Mouse (Mus musculus): ENCODE results near the gene 1500009L16Rik.

1500009L16Rik gene

DNA sequence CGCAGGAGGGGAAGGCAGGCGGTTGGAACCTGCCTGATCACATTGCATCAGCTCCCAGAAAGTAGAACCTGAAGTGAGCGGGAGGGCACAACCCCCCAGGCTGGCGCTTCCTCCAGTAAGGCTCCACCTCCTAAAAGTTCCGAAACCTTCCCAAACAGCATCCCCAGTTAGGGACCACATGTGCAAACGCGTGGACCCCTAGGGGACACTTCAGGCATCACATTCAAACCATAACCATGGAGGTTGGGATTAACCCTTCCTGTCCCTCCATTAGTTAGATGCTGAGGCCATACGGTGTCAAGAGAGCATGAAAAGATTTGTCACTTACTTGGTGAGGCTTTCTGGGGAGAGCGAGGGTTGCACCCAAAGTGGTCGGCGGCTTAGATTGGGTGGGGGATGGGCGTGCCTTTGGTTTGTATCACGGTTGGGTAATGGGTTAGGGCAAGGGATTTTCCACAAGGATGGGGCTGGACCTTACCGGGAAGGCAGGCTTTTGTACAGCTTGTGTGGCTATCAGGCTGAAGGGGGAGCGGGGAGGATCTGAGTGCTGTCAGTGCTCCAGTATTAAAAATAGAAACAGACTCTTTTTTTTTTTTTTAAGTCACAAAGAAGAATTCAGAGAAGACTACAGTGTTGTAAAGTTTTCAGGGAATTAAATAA is 16.5 kb downstream of the 1500009L16Rik start:
- ChIA-PET CTCF (interaction anchor here in 3 of 4 experiments (0.8 to 2.3 kb wide), 5 partner anchors 10 to 11 kb away, joined by 3 to 10 read pairs (median 4); no protein-coding TSS in a partner anchor), POLR2A (interaction anchor here in 2 of 4 experiments (1.0 to 1.6 kb wide), 5 partner anchors 9 to 102 kb away, joined by 3 to 5 read pairs (median 4); partner anchors contain the start of gene 1500009L16Rik (in 1 of the 2))

DNA sequence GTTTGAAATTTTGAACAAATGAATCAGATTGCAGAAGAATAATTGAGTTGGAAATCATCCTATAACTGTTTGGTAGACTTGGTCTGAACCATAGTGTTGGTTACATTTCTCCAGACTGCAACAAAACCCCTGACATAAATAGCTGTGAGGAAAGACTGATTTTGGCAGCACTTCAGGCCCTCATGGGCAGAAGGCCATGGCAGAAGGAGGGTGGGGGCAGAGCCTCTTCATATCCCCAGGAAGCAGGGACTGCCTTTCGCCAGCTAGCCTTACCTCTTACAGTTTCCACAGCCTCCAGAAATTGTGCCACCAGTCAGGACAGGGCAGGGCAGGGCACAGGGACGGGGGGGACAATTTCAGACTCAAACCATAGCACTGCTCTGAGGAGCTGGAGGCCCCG is 22.0 kb downstream of the 1500009L16Rik start:
- CTCF ChIA-PET = no interaction called here
- POLR2A ChIA-PET = interaction anchor here in 1 of 4 experiments (1.1 to 1.5 kb wide), 2 partner anchors 13 to 16 kb away, joined by 3 to 4 read pairs; no protein-coding TSS in a partner anchor

DNA sequence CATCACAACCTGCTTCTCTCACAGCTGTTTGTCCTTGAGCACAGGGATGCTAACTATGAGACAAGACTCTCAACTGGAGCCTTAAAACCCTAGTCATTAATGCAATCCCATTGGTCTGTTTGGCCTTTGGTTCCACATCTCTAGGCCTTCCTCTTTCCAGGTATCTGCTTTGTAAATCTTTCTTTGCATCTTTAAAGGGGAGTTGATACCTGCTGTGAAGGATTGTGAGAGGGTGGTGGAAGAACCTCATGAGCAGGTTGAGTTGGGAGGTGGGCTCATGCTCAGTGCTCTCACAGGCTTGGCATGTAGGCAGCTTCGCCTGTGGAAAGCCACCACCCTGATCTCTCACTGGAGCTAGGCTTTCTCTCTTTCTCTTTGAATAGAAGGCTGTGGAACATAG is 30.4 kb downstream of the 1500009L16Rik start:
- CTCF ChIA-PET = interaction anchor here in 1 of 4 experiments (0.5 kb wide), 1 partner anchor 33 kb away, joined by 4 read pairs; no protein-coding TSS in a partner anchor
- POLR2A ChIA-PET = interaction anchor here in 1 of 4 experiments (1.0 kb wide), 1 partner anchor 15 kb away, joined by 3 read pairs; no protein-coding TSS in a partner anchor

DNA sequence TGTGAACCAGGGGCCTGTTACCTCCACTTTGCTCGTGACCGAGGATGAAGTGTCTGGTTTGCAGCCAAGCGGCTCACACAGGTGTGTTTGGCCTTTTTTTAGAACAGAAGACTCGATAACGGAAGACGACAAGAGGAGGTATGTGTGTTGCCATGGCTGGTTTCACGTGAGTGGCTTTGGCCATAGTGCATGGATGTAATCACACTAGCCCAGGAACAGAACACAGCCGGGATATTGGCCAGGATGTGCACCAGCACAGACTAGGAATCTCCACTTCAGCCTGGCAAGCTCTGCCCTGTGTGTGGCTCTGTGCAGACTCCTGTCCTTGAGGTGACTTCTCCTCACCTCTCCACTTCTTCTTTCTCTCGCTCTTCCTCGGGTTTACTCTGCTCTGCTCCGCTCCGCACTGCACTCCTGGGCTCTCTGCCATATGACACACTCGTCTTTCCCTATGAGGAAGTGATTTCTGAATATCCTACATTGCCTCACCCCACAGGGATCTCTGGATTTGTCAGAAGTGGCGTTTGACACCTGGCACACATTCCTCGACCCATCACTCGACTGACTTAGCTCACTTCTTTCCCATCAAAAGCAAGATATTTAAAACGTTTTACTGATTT is 34.8 kb downstream of the 1500009L16Rik start:
- CTCF ChIA-PET = no interaction called here
- POLR2A ChIA-PET = interaction anchor here in 2 of 4 experiments (1.0 to 1.1 kb wide), 2 partner anchors 9 to 13 kb away, joined by 3 read pairs; no protein-coding TSS in a partner anchor

DNA sequence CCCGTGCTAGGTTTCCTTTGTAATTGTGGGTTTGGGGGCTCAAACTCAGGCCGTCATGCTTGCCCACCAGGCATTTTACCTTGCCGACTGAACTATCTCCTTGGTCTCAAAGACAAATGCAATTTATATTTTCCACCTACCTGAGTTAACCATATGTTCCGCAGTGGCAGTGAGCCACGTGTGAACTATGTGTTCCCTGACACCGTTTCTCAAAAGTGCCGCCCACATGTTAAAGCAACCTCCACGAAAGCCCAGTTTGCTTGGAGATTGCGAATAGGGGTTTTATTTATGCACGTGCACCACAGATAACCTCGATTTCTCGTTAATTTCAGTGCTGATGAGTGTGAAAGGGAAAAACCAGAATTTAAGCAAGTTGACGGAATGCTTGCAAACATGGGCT is 36.1 kb downstream of the 1500009L16Rik start:
- ChIA-PET CTCF (no interaction called here), POLR2A (interaction anchor here in 1 of 4 experiments (1.2 kb wide), 1 partner anchor 18 kb away, joined by 3 read pairs; no protein-coding TSS in a partner anchor)

DNA sequence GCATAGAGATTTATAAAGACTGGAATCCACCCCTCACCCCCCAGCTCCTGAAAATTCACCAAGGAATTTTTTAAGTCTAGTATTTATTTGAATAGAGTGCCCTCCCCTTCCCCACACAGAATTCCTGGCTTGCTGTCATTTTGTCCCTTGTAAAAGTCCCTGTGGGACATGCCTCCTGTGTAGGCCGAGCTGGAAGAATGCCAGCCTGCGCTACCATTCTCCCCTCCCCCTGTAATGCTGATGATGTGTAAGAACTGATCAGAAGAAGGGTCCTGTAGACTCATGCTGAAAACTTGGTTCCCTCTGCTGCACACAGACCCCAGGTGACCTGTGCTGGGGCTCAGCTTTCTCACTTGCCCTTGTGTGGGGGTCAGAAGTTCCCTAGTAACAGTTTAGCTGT is 37.9 kb downstream of the 1500009L16Rik start:
- POLR2A ChIA-PET = interaction anchor here in 2 of 4 experiments (0.8 to 1.1 kb wide), 2 partner anchors 10 to 22 kb away, joined by 3 to 5 read pairs; no protein-coding TSS in a partner anchor

DNA sequence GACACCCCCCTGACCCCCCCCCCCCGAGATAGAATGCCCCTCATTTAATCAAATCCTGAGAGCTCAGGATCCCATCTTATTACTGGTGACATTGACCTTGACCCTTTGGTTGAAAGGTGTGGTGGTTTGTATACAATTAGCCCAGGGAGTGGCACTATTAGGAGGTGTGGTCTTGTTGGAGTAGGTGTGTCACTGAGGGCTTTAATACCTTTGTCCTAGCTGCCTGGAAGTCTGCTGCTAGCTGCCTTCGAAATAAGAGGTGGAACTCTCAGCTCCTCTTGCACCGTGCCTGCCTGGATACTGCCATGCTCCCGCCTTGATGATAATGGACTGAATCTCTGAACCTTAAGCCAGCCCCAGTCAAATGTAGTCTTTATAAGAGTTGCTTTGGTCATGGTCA is 41.2 kb downstream of the 1500009L16Rik start:
- ChIA-PET POLR2A (interaction anchor here (0.6 to 2.4 kb wide), 10 partner anchors 9 to 944 kb away, joined by 3 to 7 read pairs (median 4); partner anchors contain the start of gene Aldh1l2 (in 1 of the 4)), CTCF (interaction anchor here in 3 of 4 experiments (0.6 to 1.8 kb wide), 5 partner anchors 13 to 724 kb away, joined by 3 to 5 read pairs (median 3); no protein-coding TSS in a partner anchor)

More for the DNA sequence above, 37.9 kb downstream of the 1500009L16Rik start:
- CTCF ChIA-PET = interaction anchor here in 2 of 4 experiments (0.8 to 1.5 kb wide), 2 partner anchors 31 to 260 kb away, joined by 3 read pairs; no protein-coding TSS in a partner anchor

DNA sequence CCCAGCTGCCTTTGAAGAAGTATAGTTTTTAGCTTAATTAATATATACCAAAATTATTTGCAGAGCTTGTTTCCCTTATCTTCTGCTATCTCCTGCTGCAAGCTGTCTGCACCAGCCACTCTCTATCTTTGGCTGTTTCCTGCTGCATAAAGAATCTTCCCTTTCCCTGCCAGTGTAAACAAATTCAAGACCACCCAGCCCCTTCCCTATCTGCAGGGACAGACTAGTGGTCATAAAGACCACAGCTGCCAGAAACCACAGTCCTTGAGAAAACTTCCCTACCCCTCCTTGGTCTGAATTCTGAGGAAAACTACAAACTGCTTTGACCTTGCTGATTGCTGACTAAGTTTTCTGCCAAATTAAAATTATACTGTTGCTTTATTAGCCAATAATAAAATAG is 44.2 kb downstream of the 1500009L16Rik start:
- POLR2A ChIA-PET = interaction anchor here in 1 of 4 experiments (0.6 to 1.9 kb wide), 2 partner anchors 9 to 533 kb away, joined by 3 to 4 read pairs; no protein-coding TSS in a partner anchor

DNA sequence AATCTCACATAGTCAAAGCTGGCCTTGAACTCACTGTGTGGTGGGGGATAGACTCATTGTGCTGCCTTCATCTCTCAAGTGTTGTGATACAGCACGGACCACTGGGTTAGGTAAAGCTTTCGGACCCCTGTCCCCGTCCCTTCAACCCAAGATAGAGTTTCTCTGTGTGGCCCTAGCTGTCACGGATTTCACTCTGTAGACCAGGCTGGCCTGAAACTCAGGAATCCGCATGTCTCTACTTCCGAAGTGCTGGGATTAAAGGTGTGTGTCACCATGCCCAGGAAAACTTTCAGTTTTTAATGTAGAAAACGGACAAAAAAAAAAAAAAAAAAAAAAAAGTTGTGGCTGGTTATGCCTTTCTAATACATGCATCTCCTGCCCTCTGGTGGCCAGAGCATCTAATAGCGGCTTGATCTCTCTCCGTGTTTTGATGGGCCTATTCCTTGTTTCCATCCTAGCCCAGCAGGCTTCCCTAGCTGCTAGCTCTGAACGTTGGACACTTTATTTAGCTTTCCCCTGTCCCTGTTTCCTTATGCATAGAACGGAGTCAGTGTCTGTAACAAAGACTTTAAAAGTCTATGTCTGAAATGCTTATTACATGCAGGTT is 53.7 kb downstream of the 1500009L16Rik start:
- ChIA-PET CTCF (interaction anchor here (0.6 to 2.1 kb wide), 43 partner anchors 9 to 1351 kb away, joined by 3 to 22 read pairs (median 4); partner anchors contain the start of genes 1500009L16Rik (in 2 of the 4) and Mterf2 (in 1 of the 4)), POLR2A (interaction anchor here (0.6 to 1.5 kb wide), 15 partner anchors 10 to 1362 kb away, joined by 3 to 8 read pairs (median 3); no protein-coding TSS in a partner anchor)

More for the DNA sequence above, 44.2 kb downstream of the 1500009L16Rik start:
- CTCF ChIA-PET = interaction anchor here in 2 of 4 experiments (0.6 to 1.9 kb wide), 2 partner anchors 10 to 228 kb away, joined by 3 to 6 read pairs; no protein-coding TSS in a partner anchor

DNA sequence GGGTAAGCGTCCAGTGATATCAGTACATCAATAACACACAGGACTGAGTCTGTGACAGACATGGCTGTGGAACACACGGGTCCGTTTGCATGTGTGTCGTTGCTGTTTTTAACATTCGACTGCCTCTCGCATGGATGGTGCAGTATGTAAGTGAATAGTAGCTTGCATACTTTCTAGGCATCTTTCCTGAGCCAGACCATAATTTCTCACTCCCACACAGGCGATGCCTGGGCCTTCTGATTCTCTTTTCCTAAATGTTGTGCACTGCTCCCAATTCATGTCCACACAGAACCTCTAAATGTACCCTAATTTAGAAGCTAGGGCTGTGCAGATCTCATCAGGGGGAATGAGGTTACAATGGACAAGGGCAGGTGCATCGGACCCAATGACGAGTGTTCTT is 54.6 kb downstream of the 1500009L16Rik start:
- ChIA-PET CTCF (interaction anchor here in 2 of 4 experiments (1.0 to 2.1 kb wide), 3 partner anchors 41 to 54 kb away, joined by 3 to 12 read pairs (median 3); partner anchors contain the start of gene 1500009L16Rik (in 1 of the 2)), POLR2A (no interaction called here)

DNA sequence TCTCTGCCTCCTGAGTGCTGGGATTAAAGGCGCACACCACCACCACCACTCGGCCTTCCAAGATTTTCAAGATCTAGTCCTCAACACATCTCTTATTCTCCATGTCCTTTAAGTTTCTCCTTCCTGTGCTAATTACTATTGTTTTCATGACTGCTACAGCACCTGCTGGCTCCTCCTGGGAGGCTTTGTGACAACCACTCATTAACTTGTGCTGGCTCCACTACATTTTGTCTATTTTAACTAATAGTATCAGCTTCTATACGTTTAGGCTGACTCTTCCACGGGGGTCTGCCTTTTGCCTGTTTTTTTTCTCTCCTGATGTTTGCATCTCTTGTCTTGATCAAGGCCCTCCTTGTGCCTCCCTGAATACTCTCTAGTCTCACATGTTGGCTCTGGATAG is 59.2 kb downstream of the 1500009L16Rik start:
- ChIA-PET POLR2A (no interaction called here), CTCF (interaction anchor here in 1 of 4 experiments (1.6 kb wide), 1 partner anchor 53 kb away, joined by 4 read pairs; no protein-coding TSS in a partner anchor)

DNA sequence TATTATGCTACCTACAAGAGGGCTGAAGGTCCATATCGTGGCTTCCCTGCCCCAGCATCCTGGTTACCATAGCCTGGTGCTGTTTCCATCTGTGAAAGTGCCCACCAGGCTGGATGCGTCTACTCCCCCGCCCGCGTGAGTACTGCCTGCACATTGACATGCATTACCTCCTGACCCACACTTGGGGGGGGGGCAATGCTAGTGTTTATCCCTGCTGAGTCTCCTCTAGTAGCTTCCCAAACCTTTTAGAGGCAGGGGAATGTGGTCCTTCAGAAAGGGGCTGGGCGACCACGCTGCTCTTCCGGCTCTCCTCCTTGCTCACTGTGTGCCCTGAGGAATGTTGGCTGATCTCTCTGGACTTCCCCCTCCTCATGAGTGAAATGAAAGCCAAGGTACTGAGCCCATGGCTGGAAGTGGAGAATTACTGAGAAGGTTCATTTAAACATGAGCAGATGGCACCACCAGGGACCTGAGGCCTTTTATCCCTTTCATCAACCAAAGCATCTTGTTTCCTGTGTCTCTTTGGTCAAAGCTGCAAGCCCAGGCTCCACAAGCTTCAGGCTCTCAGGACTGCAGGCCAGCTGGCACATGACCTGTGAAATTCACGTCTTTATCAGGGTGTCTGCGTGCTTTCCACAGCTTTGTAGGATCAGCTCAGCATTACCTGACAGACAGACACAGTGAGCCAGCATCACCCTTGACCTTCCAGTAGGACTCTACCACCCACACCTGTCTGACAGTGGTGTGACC is 59.9 kb downstream of the 1500009L16Rik start:
- ChIA-PET CTCF (interaction anchor here in 2 of 4 experiments (0.5 to 1.6 kb wide), 3 partner anchors 53 to 706 kb away, joined by 3 to 5 read pairs (median 4); no protein-coding TSS in a partner anchor), POLR2A (no interaction called here)

DNA sequence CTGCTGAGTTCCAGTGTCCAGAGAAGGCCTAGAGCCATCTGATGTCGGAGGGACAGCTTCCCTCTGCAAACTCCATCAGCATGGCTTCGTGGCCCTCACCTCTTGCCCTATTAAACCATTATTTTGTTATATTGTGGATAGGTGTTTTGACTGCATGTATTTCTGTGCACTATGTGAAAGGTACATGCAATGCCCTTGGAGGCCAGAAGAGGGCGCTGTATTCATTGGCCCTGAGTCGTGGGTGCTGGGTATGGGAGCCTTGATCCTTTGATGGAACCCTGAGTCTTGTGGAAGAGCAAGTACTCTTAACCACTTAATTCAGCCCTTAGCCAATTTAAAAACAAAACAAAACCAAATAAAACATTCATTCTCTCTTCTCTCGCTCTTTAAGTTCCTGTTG is 62.3 kb downstream of the 1500009L16Rik start:
- ChIA-PET CTCF (interaction anchor here in 3 of 4 experiments (0.5 to 2.1 kb wide), 14 partner anchors 9 to 865 kb away, joined by 3 to 10 read pairs (median 4); no protein-coding TSS in a partner anchor), POLR2A (interaction anchor here in 1 of 4 experiments (0.6 kb wide), 1 partner anchor 129 kb away, joined by 4 read pairs; no protein-coding TSS in a partner anchor)

DNA sequence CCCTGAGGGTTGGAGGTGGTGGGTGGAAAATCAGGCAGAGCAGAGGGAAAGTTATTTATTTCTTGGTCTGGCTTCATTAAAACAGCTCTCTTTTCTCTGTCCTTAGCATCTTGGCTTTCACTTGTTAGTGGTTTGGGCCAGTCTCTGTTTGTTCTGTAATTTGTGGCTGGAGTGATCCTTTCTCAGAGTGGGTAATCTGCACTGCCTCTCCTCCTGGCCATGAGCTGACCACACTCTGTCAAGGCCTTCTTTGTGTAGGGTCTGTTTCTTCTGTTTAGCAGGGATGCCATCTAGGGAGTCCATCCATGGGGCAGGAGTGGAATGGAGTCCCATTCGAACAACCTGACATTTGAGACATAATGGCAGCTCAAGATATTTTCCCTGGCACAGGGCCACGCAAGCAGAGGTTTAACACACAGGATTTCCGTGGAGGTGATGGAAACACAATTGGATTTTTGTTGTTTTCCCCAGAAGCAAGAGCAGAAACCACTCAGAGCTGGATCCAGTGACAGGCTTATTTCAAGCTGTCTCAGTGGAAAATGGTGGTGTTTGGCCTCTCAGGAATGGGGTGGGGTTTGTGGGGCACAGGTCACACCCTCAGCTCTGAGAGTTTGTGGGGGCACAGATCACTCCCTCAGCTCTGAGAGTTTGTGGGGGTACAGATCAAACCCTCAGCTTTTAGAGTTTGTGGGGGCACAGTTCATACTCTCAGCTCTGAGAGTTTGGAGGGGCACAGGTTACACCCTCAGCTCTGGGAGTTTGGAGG is 63.1 kb downstream of the 1500009L16Rik start:
- POLR2A ChIA-PET = no interaction called here
- CTCF ChIA-PET = interaction anchor here in 3 of 4 experiments (0.6 to 2.1 kb wide), 16 partner anchors 10 to 973 kb away, joined by 3 to 10 read pairs (median 3); no protein-coding TSS in a partner anchor

DNA sequence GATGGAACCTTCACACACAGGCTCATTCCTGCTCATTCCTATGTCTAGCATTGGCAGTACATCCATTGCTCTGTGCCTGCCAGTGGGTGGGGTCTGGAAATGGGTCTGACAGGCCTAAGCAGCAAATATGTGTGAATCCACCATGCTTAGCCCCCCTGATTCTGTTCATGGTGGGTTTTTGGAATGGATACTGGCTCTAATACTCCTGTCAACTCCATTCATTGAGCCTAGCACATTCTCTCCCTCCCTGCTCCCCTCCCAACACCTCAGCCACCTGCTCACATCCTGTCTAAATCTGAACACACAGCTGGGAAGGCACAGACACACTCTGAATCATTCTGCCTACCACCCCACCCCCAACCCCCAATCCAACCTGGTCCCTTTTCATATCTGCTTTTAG is 72.4 kb downstream of the 1500009L16Rik start:
- POLR2A ChIA-PET = no interaction called here
- CTCF ChIA-PET = no interaction called here

DNA sequence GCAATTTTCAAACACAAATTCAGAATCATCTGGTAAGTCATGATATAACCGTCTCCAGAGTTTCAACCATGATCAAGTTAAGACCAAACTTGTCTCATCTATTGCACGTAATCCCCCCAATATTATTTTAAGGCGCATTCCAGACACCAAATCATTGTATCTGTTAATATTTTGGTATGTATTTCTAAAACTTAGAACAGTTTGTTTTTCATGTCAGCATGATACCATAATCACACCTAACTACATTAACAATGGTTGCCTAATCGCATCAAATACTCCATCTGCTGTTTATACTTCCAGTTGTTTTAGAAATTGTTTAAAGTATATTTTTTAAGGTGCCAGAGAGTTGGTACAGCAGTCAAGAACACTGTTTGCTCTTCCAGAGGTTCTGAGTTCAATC is 72.8 kb downstream of the 1500009L16Rik start:
- ChIA-PET CTCF (no interaction called here), POLR2A (no interaction called here)

DNA sequence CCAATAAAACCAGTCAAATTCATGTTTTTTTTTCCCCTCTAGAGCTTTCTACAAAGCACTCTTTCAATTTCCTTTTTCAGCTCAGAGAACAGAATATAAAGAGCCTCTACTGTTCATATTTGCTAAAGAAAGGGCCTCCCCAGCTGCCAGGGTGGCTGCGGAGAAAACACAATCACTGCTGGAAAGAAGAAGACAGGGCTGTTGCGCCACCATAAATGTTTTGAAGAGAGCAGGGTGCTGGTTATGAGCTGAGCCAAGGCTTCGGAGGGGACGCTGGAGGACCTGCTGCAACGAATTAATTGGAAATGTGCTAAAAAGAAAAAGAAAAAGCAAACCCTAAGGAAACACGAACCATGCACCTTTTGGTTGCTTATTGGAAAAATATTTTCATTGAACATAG is 81.4 kb downstream of the 1500009L16Rik start:
- ChIA-PET CTCF (interaction anchor here in 2 of 4 experiments (0.6 to 0.7 kb wide), 2 partner anchors 131 to 534 kb away, joined by 3 read pairs; no protein-coding TSS in a partner anchor), POLR2A (interaction anchor here in 1 of 4 experiments (0.5 kb wide), 1 partner anchor 719 kb away, joined by 4 read pairs; no protein-coding TSS in a partner anchor)

All from embryonic stem cell, embryonic (primary cell).